In the genomic region with DNA sequence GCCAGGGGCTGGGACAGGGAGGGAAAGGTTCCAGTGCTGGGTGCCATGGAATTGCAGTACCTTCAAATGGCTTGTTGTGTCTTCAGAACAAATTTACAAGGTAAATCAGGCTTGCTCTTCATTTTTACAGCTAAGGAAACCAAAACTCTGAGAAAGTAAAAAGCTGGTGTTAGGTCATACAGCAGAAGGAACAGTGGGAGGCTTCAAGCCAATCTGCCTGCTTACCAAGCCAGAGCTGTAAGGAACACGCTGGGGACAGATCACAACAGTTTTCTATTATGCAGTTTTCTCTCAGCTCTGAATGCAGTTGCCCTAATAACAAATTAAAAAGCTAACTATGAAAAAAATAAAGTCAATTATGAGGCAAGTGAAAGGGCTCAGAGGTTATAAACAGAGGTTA, we compare ENCODE assay signal across 16 mouse cellular contexts.
"Had no signal": no experiment of that assay in that cellular context is flagged by ENCODE, and none has a peak within 500 bp of the region (broad histone marks: within the 10 kb centered on the region; RNA-seq: fewer than 3 reads in every experiment).

No protein-coding gene starts in this region.

- H3K27ac ChIP-seq: midbrain, embryonic 10.5 days; midbrain, embryonic 12.5 days; neural tube, embryonic 13.5 days; neural tube, embryonic 15.5 days had no signal

- H3K4me3 ChIP-seq: midbrain, embryonic 10.5 days; midbrain, embryonic 12.5 days; myocyte; neural tube, embryonic 13.5 days; neural tube, embryonic 15.5 days had no signal

- DNase-seq: lung, embryonic 14.5 days; lung, postnatal 10 days; midbrain, embryonic 14.5 days; retina, postnatal 1 day; right cerebral cortex, adult 18-20 months; right cerebral cortex, postnatal 25 days; right cerebral cortex, postnatal 4 days; spleen, adult 18-20 months; thymus, adult 18-20 months; thymus, postnatal 14 days; thymus, postnatal 36 days had no signal

- H3K9me3 ChIP-seq: midbrain, embryonic 10.5 days; midbrain, embryonic 12.5 days; neural tube, embryonic 13.5 days; neural tube, embryonic 15.5 days had no signal

- H3K36me3 ChIP-seq: midbrain, embryonic 10.5 days had no signal

- H3K27me3 ChIP-seq: neural tube, embryonic 13.5 days; neural tube, embryonic 15.5 days had no signal

- H3K9ac ChIP-seq: lung, embryonic 14.5 days; midbrain, embryonic 12.5 days; neural tube, embryonic 13.5 days; neural tube, embryonic 15.5 days had no signal
